Mouse (Mus musculus) kidney, embryonic 15.5 days (tissue): Measurements from ENCODE around the gene Olfr228. TPM values are rescaled to one million over a fixed set of nuclear protein-coding genes. Genes with fewer than 3 reads are reported as not detected.
"Not testable (repeated sequence)": the region's sequence is repeated elsewhere in the genome, so short reads cannot be mapped to it uniquely, and the experiment has no call there.

ENCODE experiments used
- ATAC-seq: fragments of 200-750 bp; cut with Nextera tagmentation; replicated peaks from 2 replicates; pipeline ENCODE4 v1.8.0; 2017; ENCODE audit warnings: moderate TSS enrichment; ENCODE audit not compliant: low FRiP score
- H3K27ac ChIP-seq: fragments of 300-500 bp; sonication (generic); 2 replicates; pipeline ENCODE4 v1.5.1; 2015; ENCODE audit warnings: mild to moderate bottlenecking, inconsistent platforms
- H3K27me3 ChIP-seq: fragments of 300-500 bp; sonication (generic); 2 replicates; pipeline ENCODE4 v1.6.1; 2015; ENCODE audit warnings: inconsistent platforms
- H3K36me3 ChIP-seq: fragments of 300-500 bp; sonication (generic); 2 replicates; pipeline ENCODE4 v1.6.1; 2015; ENCODE audit warnings: inconsistent platforms
- H3K4me1 ChIP-seq: fragments of 300-500 bp; sonication (generic); 2 replicates; pipeline ENCODE4 v1.6.1; 2015; ENCODE audit warnings: inconsistent platforms
- H3K4me2 ChIP-seq: fragments of 300-500 bp; sonication (generic); 2 replicates; pipeline ENCODE4 v1.6.1; 2015; ENCODE audit warnings: moderate library complexity, mild to moderate bottlenecking, inconsistent platforms
- H3K4me3 ChIP-seq: fragments of 300-500 bp; sonication (generic); replicated peaks from 2 replicates; pipeline ENCODE4 v1.5.1; 2015; ENCODE audit warnings: mild to moderate bottlenecking, inconsistent platforms
- H3K9ac ChIP-seq: fragments of 300-500 bp; sonication (generic); 2 replicates; pipeline ENCODE4 v1.6.1; 2015; ENCODE audit warnings: mild to moderate bottlenecking, inconsistent platforms
- H3K9me3 ChIP-seq: fragments of 300-500 bp; sonication (generic); replicated peaks from 2 replicates; pipeline ENCODE4 v1.6.1; 2016; ENCODE audit warnings: inconsistent platforms
- WGBS: fragments of 180-500 bp; shearing (Covaris S2); methylation state at CpG from one replicate; pipeline ENCODE4 v1.1.7; 2015; ENCODE audit warnings: mixed read lengths; 5-methylcytosine and 5-hydroxymethylcytosine counted together
- polyA plus RNA-seq: library from polyadenylated mRNA; unstranded; fragments of >200 nt; fragmentation: Nextera tagmentation; extraction: Ambion mirVana; gene quantifications from 2 replicates; pipeline ENCODE4 v1.2.1, GENCODE M21; 2015

Olfr228 gene
- not detected in 2 replicates for polyA plus RNA-seq

DNA sequence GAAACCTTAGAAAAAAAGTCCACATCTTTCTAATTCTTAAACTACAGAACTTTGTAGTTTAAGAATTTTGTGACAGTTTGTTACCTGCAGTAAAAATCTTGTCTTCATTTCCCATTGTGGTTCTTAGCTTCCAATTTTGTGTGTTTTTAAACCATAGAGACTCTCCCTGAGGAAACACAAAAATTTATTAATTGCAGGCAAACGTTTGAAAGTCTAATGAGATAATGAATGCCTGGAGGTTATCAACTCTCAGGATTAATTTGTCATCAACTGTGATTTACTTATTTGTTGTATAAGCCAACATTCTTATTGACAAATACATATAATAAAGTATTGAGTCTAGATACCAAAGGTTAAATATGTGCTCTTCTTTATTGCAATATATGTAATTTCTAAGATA, at the start of gene Olfr228:
Gene Olfr228 (minus strand): TSS at position 101 of the 400 bp plus-strand sequence.
- Histone ChIP-seq H3K4me1 (no peaks in the 10 kb centered on the region), H3K9ac (no peak within 1 kb of the TSS), H3K4me3 (no peak within 1 kb of the TSS), H3K27me3 (no peaks in the 10 kb centered on the region), H3K9me3 (no peaks in the 10 kb centered on the region), H3K27ac (no peak within 1 kb of the TSS), H3K4me2 (no peak within 1 kb of the TSS), H3K36me3 (no peaks in the 10 kb centered on the region)
- 46% methylated on average over 1 of the region's 1 CpGs for WGBS
- no peak for ATAC-seq

DNA sequence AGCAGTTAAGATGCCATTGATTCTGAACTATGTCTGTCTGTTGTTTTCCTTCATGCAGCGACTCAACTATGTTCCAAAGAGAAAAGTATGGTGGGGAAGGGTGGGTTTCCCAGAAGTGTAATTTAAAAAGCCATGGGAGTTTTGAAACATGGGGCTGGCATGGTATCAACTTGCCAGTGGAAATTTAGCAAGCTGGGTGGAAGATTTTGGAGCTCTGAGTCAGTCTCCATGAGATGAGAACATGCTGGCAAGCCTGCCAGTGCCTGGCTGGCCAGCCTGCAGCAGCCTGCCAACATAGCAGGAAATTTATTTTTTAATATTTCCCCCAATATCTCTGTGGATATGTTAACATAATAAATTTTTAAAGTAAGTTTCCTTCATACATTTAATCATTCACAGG, 43.8 kb upstream of the Olfr228 start:
- no peak overlapping the region for H3K4me2 ChIP-seq
- H3K9me3 ChIP-seq: no peaks in the 10 kb centered on the region
- H3K27ac ChIP-seq: no peak overlapping the region
- H3K4me1 ChIP-seq: no peaks in the 10 kb centered on the region
- no peak for ATAC-seq
- H3K4me3 ChIP-seq: no peak overlapping the region
- 83% methylated on average over 1 of the region's 1 CpGs for WGBS
- H3K27me3 ChIP-seq: no peaks in the 10 kb centered on the region
- no peak overlapping the region for H3K9ac ChIP-seq
- no peaks in the 10 kb centered on the region for H3K36me3 ChIP-seq

DNA sequence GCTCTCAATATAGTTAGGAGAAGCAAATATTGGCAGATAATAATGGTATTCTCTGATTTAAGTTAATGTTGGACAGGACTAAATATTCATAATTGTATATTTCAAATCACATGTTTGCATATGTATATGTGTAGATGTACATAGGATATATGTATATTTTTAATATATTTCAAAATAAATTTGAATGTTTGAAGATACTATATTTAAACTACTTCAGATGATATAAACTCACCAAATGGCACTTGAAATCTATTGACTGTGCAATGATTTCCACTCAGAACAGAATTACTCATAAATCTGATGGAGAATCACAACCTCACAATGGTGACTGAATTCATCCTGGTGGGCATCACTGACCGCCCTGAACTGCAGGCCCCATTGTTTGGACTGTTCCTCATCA, 21.0 kb upstream of the Olfr228 start, which contains the start of gene Olfr1076:
Gene Olfr1076 (plus strand): TSS at position 301 of the 400 bp plus-strand sequence.
- WGBS: 77% methylated on average over 1 of the region's 1 CpGs
- no peak for ATAC-seq
- no peak within 1 kb of the TSS for H3K4me3 ChIP-seq
- H3K9me3 ChIP-seq: no peaks in the 10 kb centered on the region
- H3K36me3 ChIP-seq: no peaks in the 10 kb centered on the region
- no peak within 1 kb of the TSS for H3K27ac ChIP-seq
- no peak within 1 kb of the TSS for H3K9ac ChIP-seq
- no peak within 1 kb of the TSS for H3K4me2 ChIP-seq
- no peaks in the 10 kb centered on the region for H3K27me3 ChIP-seq
- no peaks in the 10 kb centered on the region for H3K4me1 ChIP-seq

DNA sequence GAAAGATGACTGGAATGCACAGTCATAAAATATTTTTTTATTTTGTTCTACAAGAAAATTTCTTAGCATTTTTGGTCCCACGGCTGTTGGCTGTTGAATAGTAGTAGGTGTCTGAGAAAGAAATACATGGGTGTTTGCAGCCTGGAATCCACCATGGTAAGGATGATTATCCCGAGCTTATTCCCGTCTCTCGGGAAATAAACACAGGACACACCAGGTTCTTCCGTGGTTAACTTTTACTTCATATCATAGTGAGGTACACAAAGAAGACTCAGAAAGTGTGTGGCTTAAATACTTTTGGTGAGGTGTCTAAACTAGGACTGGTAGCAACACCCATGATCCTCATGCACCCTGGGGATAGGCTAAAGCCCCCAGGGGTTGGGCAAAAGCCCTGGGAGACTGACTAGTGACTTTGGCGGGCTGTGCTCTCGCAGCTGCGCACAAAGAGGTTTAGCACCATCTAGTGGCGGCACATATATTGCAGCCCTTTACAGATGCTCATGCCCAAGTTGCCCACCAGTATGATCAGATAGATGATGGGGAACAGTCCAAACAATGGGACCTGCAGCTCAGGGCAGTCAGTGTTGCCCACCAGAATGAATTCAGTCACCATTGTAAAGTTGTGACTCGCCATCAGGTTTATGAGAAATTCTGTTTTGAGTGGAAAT, 22.6 kb downstream of the Olfr228 start:
- Histone ChIP-seq H3K4me2 (peak overlapping the region; percentile 32; the same call in 1 of the 2 replicates), H3K27me3 (no peaks in the 10 kb centered on the region), H3K4me1 (no peaks in the 10 kb centered on the region), H3K36me3 (no peaks in the 10 kb centered on the region), H3K9me3 (no peaks in the 10 kb centered on the region), H3K4me3 (no peak overlapping the region), H3K27ac (no peak overlapping the region), H3K9ac (no peak overlapping the region)
- peak; percentile 69; the same call in 1 of the 2 replicates for ATAC-seq
- 37% methylated on average over 10 of the region's 10 CpGs for WGBS

DNA sequence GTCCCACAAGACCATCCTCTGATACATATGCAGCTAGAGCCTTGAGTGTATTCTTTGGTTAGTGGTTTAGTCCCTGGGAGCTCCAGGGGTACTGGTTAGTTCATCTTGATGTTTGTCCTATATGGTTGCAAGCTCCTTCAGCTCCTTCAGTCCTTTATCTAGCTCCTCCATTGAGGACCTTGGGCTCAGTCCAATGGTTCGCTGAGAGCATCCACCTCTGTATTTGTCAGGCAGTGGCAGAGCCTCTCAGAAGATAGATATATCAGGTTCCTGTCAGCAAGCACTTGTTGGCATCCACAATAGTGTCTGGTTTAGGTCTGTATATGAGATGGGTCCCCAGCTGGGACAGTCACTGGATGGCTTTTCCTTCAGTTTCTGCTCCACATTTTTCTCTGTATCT, 26.8 kb downstream of the Olfr228 start:
- no peak for ATAC-seq
- no peak overlapping the region for H3K27ac ChIP-seq
- no peak overlapping the region for H3K4me2 ChIP-seq
- no peak overlapping the region for H3K9ac ChIP-seq
- 87% methylated on average over 1 of the region's 1 CpGs for WGBS
- no peaks in the 10 kb centered on the region for H3K4me1 ChIP-seq
- H3K9me3 ChIP-seq: no peaks in the 10 kb centered on the region
- H3K27me3 ChIP-seq: no peaks in the 10 kb centered on the region
- no peak overlapping the region for H3K4me3 ChIP-seq
- H3K36me3 ChIP-seq: no peaks in the 10 kb centered on the region

DNA sequence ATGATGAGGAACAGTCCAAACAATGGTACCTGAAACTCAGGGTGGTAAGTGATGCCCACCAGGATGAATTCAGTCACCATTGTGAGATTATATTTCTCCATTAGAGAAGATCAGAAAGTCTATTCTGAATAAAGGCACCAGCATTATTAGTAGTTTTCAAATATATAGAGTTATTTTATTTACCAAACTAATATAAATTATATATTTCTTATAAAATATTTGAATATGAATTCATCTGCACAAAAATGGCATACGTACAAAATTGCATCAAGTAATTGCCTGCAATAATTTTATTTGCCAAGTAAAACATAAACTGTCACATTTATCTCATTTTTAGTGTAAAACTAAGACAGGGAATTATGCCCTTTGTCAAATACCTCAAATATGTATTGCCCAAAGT, 31.0 kb downstream of the Olfr228 start, which contains the start of gene Olfr1066:
Gene Olfr1066 (minus strand): TSS at position 101 of the 400 bp plus-strand sequence.
- Histone ChIP-seq H3K4me2 (no peak within 1 kb of the TSS), H3K4me3 (no peak within 1 kb of the TSS), H3K27me3 (no peaks in the 10 kb centered on the region), H3K4me1 (no peaks in the 10 kb centered on the region), H3K9me3 (no peaks in the 10 kb centered on the region), H3K36me3 (no peaks in the 10 kb centered on the region), H3K9ac (no peak within 1 kb of the TSS), H3K27ac (no peak within 1 kb of the TSS)
- ATAC-seq: no peak
- 87% methylated on average over 1 of the region's 1 CpGs for WGBS

DNA sequence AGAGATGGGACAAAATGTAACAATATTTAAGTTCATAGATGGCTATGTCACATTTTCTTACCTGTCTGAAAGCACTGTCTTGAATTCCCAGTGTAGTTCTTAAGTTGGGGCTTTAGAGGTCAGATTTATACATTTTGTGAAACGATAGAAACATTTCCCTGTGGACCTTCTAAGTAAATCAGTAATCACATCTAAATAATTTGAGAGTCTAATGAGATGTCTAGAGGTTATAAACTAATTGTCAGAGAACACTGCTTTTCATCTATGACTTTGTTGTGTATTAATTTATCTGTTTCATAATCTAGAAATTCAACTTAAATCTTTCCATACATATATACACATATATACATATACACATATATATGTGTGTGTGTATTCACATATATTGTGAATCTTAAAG, 36.7 kb downstream of the Olfr228 start, which contains the start of gene Olfr1065:
Gene Olfr1065 (minus strand): TSS at position 101 of the 400 bp plus-strand sequence.
- not testable (repeated sequence) for H3K36me3 ChIP-seq, H3K9ac ChIP-seq, H3K27ac ChIP-seq, H3K4me2 ChIP-seq, H3K27me3 ChIP-seq, ATAC-seq, H3K4me3 ChIP-seq, H3K4me1 ChIP-seq, H3K9me3 ChIP-seq
- WGBS: no CpG with 5 or more reads among the region's 1 CpGs

DNA sequence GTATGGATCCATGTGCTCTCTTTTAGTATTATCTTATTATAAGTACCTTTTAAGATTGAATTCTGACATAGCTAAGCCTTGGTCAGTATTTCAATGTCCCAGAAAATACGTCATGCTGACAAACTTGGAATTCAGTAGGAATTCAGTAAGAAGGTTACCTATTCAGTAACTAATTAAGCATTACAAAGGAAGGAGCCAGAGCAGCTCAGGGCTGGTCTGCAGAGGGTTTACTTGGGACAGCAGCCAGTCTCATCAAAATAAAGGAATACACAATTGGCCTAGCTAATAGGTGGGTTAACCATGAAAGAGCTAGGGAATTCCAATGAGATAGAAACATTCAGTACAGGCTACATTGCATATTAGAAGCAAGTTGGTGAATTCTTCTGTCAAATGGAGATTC, 45.1 kb downstream of the Olfr228 start:
- H3K9ac ChIP-seq, H3K4me3 ChIP-seq, H3K9me3 ChIP-seq, H3K27ac ChIP-seq, H3K4me2 ChIP-seq, H3K36me3 ChIP-seq, H3K27me3 ChIP-seq, H3K4me1 ChIP-seq, ATAC-seq: not testable (repeated sequence)
- 76% methylated on average over 1 of the region's 1 CpGs for WGBS

Other genes starting within 250 kb of the Olfr228 start
- gene Olfr1048, start 247.1 kb downstream of the Olfr228 start, polyA plus RNA-seq: not detected in 2 replicates
- not detected in 2 replicates for gene Olfr1049, start 229.1 kb downstream of the Olfr228 start, polyA plus RNA-seq
- gene Olfr1051, start 208.3 kb downstream of the Olfr228 start, polyA plus RNA-seq: not detected in 2 replicates
- not detected in 2 replicates for gene Olfr1052, start 194.9 kb downstream of the Olfr228 start, polyA plus RNA-seq
- gene Olfr1053, start 172.1 kb downstream of the Olfr228 start, polyA plus RNA-seq: not detected in 2 replicates
- not detected in 2 replicates for gene Olfr1054, start 152.0 kb downstream of the Olfr228 start, polyA plus RNA-seq
- gene Olfr1055, start 137.1 kb downstream of the Olfr228 start, polyA plus RNA-seq: not detected in 2 replicates
- not detected in 2 replicates for gene Olfr1056, start 124.9 kb downstream of the Olfr228 start, polyA plus RNA-seq
- not detected in 2 replicates for gene Olfr1057, start 109.0 kb downstream of the Olfr228 start, polyA plus RNA-seq
- gene Olfr1058, start 98.8 kb downstream of the Olfr228 start, polyA plus RNA-seq: not detected in 2 replicates
- gene Olfr1061, start 73.3 kb downstream of the Olfr228 start, polyA plus RNA-seq: not detected in 2 replicates
- gene Olfr1062, start 60.6 kb downstream of the Olfr228 start, polyA plus RNA-seq: not detected in 2 replicates
- not detected in 2 replicates for gene Olfr1065, start 36.8 kb downstream of the Olfr228 start, polyA plus RNA-seq
- not detected in 2 replicates for gene Olfr1066, start 31.1 kb downstream of the Olfr228 start, polyA plus RNA-seq
- not detected in 2 replicates for gene Olfr1076, start 21.1 kb upstream of the Olfr228 start, polyA plus RNA-seq
- not detected in 2 replicates for gene Olfr1079, start 55.1 kb upstream of the Olfr228 start, polyA plus RNA-seq
- not detected in 2 replicates for gene Olfr1080, start 70.8 kb upstream of the Olfr228 start, polyA plus RNA-seq
- gene Olfr1082, start 111.6 kb upstream of the Olfr228 start, polyA plus RNA-seq: not detected in 2 replicates
- not detected in 2 replicates for gene Olfr1084, start 152.3 kb upstream of the Olfr228 start, polyA plus RNA-seq
- not detected in 2 replicates for gene Olfr1085, start 174.6 kb upstream of the Olfr228 start, polyA plus RNA-seq
- not detected in 2 replicates for gene Olfr1086, start 192.7 kb upstream of the Olfr228 start, polyA plus RNA-seq
- gene Olfr1087, start 211.0 kb upstream of the Olfr228 start, polyA plus RNA-seq: not detected in 2 replicates
- gene Olfr1089, start 246.3 kb upstream of the Olfr228 start, polyA plus RNA-seq: not detected in 2 replicates